Mouse (Mus musculus) neural tube, embryonic 14.5 days (tissue): ENCODE measurements around the gene Vps39. TPM values are rescaled to one million over a fixed set of nuclear protein-coding genes. Genes with fewer than 3 reads are reported as not detected.

Experiments used
- ATAC-seq: fragments of 200-750 bp; cut with Nextera tagmentation; 2 replicates; pipeline ENCODE4 v1.8.0; 2017; ENCODE audit warnings: low read depth, mild to moderate bottlenecking, moderate TSS enrichment, moderate library complexity
- H3K27ac ChIP-seq: fragments of 300-500 bp; sonication (generic); 2 replicates; pipeline ENCODE4 v1.5.1; 2014; ENCODE audit warnings: low read depth, mild to moderate bottlenecking, control low read depth, low read length, moderate library complexity, mixed read lengths
- H3K27me3 ChIP-seq: fragments of 300-500 bp; sonication (generic); 2 replicates; pipeline ENCODE4 v1.6.1; 2014; ENCODE audit warnings: low read length; ENCODE audit not compliant: control insufficient read depth, insufficient read depth
- H3K36me3 ChIP-seq: fragments of 300-500 bp; sonication (generic); 2 replicates; pipeline ENCODE4 v1.6.1; 2014; ENCODE audit warnings: low read length, mixed read lengths; ENCODE audit not compliant: control insufficient read depth, insufficient read depth
- H3K4me1 ChIP-seq: fragments of 300-500 bp; sonication (generic); 2 replicates; pipeline ENCODE4 v1.6.1; 2014; ENCODE audit warnings: low read length; ENCODE audit not compliant: control insufficient read depth, insufficient read depth
- H3K4me2 ChIP-seq: fragments of 300-500 bp; sonication (generic); 2 replicates; pipeline ENCODE4 v1.6.1; 2014; ENCODE audit warnings: mild to moderate bottlenecking, low read depth, low read length, control low read depth
- H3K4me3 ChIP-seq: fragments of 300-500 bp; sonication (generic); 2 replicates; pipeline ENCODE4 v1.5.1; 2014; ENCODE audit warnings: low read depth, low read length, control low read depth, mixed read lengths
- H3K9ac ChIP-seq: fragments of 300-500 bp; sonication (generic); replicated peaks from 2 replicates; pipeline ENCODE4 v1.6.1; 2014; ENCODE audit warnings: low read depth, mild to moderate bottlenecking, control low read depth, low read length, mixed read lengths
- H3K9me3 ChIP-seq: fragments of 300-500 bp; sonication (generic); 2 replicates; pipeline ENCODE4 v1.6.1; 2016; ENCODE audit warnings: low read length; ENCODE audit not compliant: control insufficient read depth
- WGBS: fragments of 180-500 bp; shearing (Covaris S2); extraction: QIAGEN DNeasy Blood & Tissue Kit; methylation state at CpG from one replicate; pipeline ENCODE4 v1.1.7; 2014; 5-methylcytosine and 5-hydroxymethylcytosine counted together
- polyA plus RNA-seq: library from polyadenylated mRNA; unstranded; fragments of >200 nt; fragmentation: Nextera tagmentation; extraction: Ambion mirVana; gene quantifications from 2 replicates; pipeline ENCODE4 v1.2.1, GENCODE M21; 2014

Gene Vps39
- polyA plus RNA-seq = 46.2 and 55.4 TPM in 2 replicates

DNA sequence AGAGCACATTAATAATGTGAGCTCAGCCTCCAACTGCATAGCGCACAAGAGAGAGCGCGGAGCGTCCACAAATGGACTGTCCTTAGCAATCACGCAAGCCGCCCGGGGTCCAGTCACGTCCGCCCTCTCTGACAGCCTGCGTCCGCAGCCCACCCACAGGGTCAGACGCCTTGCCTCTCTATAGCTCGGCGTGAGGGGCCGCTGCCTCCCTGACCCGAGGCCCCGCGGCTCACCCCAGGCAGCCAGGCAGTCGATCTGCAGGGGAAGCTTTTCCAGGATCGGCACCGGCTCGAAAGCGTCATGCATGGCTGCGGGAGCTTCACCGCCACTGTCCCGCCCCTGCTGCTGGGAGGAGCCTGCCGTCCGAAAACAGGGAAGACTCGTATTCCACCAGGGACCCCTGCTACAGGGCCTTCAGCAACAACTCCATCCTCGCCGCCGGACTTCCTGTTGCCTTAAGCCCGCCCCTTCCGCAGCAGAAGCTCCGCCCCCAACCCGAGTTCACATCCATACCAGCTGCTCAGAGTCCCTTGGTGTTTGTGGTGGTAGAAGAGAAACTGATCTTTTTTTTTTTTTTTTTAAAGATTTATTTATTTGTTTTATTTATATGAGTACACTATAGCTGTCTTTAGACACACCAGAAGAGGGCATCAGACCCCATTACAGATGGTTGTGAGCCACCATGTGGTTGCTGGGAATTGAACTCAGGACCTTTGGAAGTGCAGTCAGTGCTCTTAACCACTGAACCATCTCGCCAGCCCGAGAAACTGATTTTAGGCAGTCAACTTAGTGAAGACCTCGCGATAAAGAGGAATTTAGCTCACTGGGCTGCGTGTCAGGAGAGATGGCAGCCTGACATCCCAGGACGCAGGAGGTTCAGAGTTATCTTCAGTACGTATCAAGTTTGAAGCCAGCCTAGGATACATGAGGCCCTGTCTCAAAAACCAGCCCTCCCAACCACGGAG lies at the start of gene Vps39:
Vps39 (minus strand) TSS at position 456 of the 965 bp plus-strand sequence.
- H3K27me3 ChIP-seq = no peaks in the 10 kb centered on the region
- H3K27ac ChIP-seq = peak within 1 kb of the TSS; percentile 66; the same call in 1 of the 2 replicates
- peak; percentile 99 for ATAC-seq
- H3K9me3 ChIP-seq = no peaks in the 10 kb centered on the region
- WGBS = 14% methylated on average over 44 of the region's 44 CpGs
- H3K36me3 ChIP-seq = peaks cover 16% of the 10 kb centered on the region
- peak within 1 kb of the TSS; percentile 94 for H3K4me3 ChIP-seq
- H3K4me2 ChIP-seq = peak within 1 kb of the TSS; percentile 65
- H3K9ac ChIP-seq = peak within 1 kb of the TSS; percentile 82
- H3K4me1 ChIP-seq = peaks cover 6% of the 10 kb centered on the region; the same call in 1 of the 2 replicates

DNA sequence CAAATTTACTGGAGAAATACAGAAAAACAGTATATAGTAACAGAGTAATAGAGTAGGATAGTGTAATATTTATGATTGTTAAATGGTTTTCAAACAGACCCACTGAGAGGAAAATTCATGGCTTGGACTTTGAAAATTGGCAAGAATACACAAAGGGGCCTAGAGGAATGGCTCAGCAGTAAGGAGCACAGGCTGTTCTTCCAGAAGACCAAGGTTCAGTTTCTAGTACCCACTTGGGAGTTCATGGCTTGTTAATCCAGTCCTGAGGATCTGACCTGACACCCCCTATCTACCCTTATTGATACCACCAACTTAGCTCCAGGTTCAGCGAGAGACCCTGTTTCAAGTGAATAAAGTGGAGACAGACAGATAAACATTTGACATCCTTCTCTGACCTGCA lies 45.0 kb upstream of the Vps39 start:
- Histone ChIP-seq H3K9me3 (no peaks in the 10 kb centered on the region), H3K36me3 (peaks cover 21% of the 10 kb centered on the region; the same call in 1 of the 2 replicates), H3K27me3 (no peaks in the 10 kb centered on the region), H3K4me2 (no peak overlapping the region), H3K9ac (no peak overlapping the region), H3K4me3 (no peak overlapping the region), H3K4me1 (0 out of 2 replicates have a peak, but pooled peaks cover 2% of the 10 kb centered on the region), H3K27ac (no peak overlapping the region)
- 97% methylated on average over 1 of the region's 1 CpGs for WGBS
- ATAC-seq = no peak

GRCm38 (mm10) chr2:120392406-120392805 lies 39.5 kb upstream of the Vps39 start:
- ATAC-seq = no peak
- H3K9ac ChIP-seq = no peak overlapping the region
- H3K27me3 ChIP-seq = no peaks in the 10 kb centered on the region
- no peak overlapping the region for H3K4me3 ChIP-seq
- no peaks in the 10 kb centered on the region for H3K9me3 ChIP-seq
- H3K4me2 ChIP-seq = no peak overlapping the region
- H3K36me3 ChIP-seq = peaks cover 50% of the 10 kb centered on the region
- no peaks in the 10 kb centered on the region for H3K4me1 ChIP-seq
- no peak overlapping the region for H3K27ac ChIP-seq

DNA sequence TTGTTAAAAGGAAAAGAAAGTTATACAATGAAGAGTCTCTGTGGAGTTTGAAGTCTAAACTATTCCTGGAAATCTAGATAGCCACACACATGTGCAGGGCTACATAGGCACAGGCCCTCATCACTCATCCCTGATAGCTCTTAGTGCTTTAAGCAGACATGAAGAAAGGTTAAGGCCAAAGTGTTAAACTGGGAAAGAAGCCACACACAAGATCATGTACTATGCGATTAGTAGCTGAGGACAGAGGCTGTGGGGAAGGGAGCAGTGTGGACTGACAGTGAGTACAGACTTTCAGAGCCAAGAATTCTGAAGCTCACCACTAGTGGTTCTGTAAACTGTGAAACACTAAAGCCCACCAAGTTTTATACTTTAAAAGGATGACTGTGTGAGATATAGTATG lies 38.0 kb upstream of the Vps39 start:
- H3K36me3 ChIP-seq = peaks cover 45% of the 10 kb centered on the region
- no peak overlapping the region for H3K4me2 ChIP-seq
- H3K4me3 ChIP-seq = no peak overlapping the region
- 98% methylated on average over 1 of the region's 1 CpGs for WGBS
- no peak overlapping the region for H3K9ac ChIP-seq
- ATAC-seq = no peak
- H3K4me1 ChIP-seq = no peaks in the 10 kb centered on the region
- no peak overlapping the region for H3K27ac ChIP-seq
- no peaks in the 10 kb centered on the region for H3K27me3 ChIP-seq
- no peaks in the 10 kb centered on the region for H3K9me3 ChIP-seq

DNA sequence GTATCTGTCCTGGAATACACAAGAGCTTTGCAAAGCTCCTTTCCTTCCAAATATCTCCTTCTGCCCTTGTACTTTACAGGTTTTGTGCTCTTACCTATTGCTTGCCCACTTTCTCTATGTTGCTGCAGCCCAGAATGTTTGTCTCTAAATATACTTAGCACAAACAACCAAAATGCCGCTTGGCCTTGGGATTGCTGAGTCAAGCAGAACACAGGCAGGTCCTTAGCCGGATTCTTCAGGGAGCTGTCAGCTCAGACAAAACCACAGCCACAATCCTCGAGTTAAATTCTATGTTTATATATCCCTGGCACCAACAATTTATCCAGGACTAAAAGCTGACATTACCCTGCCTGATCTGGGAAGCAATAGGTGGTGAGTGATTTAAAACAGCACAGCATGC lies 36.4 kb upstream of the Vps39 start:
- no peak overlapping the region for H3K4me2 ChIP-seq
- H3K4me3 ChIP-seq = no peak overlapping the region
- H3K27ac ChIP-seq = no peak overlapping the region
- H3K9me3 ChIP-seq = no peaks in the 10 kb centered on the region
- 91% methylated on average over 3 of the region's 3 CpGs for WGBS
- H3K4me1 ChIP-seq = no peaks in the 10 kb centered on the region
- no peak for ATAC-seq
- H3K9ac ChIP-seq = no peak overlapping the region
- peaks cover 41% of the 10 kb centered on the region for H3K36me3 ChIP-seq
- H3K27me3 ChIP-seq = no peaks in the 10 kb centered on the region

- no peak for ATAC-seq
- Histone ChIP-seq H3K9me3 (no peaks in the 10 kb centered on the region), H3K4me1 (no peaks in the 10 kb centered on the region), H3K4me2 (no peak overlapping the region), H3K9ac (no peak overlapping the region), H3K36me3 (peaks cover 31% of the 10 kb centered on the region), H3K27ac (no peak overlapping the region), H3K4me3 (no peak overlapping the region), H3K27me3 (no peaks in the 10 kb centered on the region)
- 95% methylated on average over 1 of the region's 1 CpGs for WGBS
Measured at GRCm38 (mm10) chr2:120387291-120387690, 34.4 kb upstream of the Vps39 start.

- Histone ChIP-seq H3K4me3 (no peak overlapping the region), H3K9me3 (no peaks in the 10 kb centered on the region), H3K27me3 (no peaks in the 10 kb centered on the region), H3K27ac (no peak overlapping the region), H3K36me3 (peaks cover 33% of the 10 kb centered on the region), H3K4me1 (no peaks in the 10 kb centered on the region), H3K4me2 (no peak overlapping the region), H3K9ac (no peak overlapping the region)
- ATAC-seq = no peak
- WGBS = 97% methylated on average over 1 of the region's 1 CpGs
Measured at GRCm38 (mm10) chr2:120386264-120386663, 33.3 kb upstream of the Vps39 start.

DNA sequence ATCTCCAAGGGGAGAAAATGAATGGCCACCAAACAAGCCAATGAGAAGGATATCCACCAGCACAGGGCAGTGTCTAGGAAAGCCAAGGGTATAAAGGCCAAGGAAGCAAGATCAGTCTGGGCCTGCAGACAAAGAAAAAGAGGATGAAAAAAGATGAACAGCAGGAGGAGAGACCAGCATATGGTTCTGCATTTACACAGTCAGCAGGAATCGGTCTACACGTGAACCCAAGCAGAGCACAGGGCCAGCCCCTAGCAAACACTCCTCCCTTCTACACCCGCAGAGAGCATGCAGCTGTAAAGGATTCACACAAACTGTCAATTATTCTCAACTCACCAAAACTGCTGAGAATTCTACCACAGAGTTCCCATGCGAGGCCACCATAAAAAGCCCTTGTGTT lies 20.9 kb upstream of the Vps39 start:
- Histone ChIP-seq H3K4me2 (no peak overlapping the region), H3K36me3 (peaks cover 37% of the 10 kb centered on the region)
- 78% methylated on average over 4 of the region's 4 CpGs for WGBS

DNA sequence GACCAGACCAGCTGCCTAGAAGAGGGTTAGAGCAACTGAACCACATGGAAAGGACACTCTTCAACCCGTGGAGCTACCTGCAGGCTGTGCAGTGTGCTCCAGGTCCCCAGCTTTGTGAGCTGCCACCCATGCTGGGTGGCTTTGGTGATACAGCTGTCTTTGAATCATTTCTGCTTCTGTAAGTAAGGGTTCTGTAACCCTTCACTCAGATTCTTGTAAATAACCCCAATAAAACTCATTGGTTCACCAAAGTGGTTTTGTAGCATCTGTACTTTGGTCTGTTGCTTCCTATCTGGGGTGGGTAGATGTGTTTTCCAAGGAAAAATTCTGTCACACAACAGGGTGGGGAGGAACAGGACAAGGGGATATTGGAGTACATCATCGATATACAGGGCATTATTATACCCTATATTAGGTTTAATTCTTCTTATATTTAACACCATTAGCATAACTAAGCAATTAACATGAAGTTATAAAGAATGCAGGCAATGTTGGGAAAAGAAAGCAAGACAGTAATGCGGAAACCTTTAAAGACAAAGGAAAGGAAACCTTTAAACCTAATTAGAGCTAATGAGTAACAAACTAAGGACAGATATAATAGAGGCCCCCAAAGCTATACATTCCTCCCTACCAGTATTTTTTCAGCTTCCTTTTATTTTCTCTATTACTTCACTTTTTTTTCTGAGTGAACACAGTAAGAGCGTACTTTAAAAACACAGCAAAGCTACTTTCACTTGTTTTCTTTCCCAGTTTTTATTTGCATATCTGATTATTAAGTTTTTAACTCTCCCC lies 14.7 kb upstream of the Vps39 start:
- H3K4me2 ChIP-seq = no peak overlapping the region
- no peaks in the 10 kb centered on the region for H3K9me3 ChIP-seq
- H3K27ac ChIP-seq = no peak overlapping the region
- peaks cover 43% of the 10 kb centered on the region for H3K36me3 ChIP-seq
- no peak overlapping the region for H3K4me3 ChIP-seq
- WGBS = over 99% methylated on average over 4 of the region's 4 CpGs
- no peaks in the 10 kb centered on the region for H3K27me3 ChIP-seq
- no peak for ATAC-seq
- no peaks in the 10 kb centered on the region for H3K4me1 ChIP-seq
- H3K9ac ChIP-seq = no peak overlapping the region

More for the DNA sequence above, 20.9 kb upstream of the Vps39 start:
- H3K9me3 ChIP-seq = no peaks in the 10 kb centered on the region
- no peak overlapping the region for H3K9ac ChIP-seq
- H3K4me1 ChIP-seq = no peaks in the 10 kb centered on the region
- H3K27ac ChIP-seq = no peak overlapping the region
- H3K4me3 ChIP-seq = no peak overlapping the region
- ATAC-seq = no peak
- no peaks in the 10 kb centered on the region for H3K27me3 ChIP-seq
